8 mouse cellular contexts compared by ENCODE assay signal in the genomic region with DNA sequence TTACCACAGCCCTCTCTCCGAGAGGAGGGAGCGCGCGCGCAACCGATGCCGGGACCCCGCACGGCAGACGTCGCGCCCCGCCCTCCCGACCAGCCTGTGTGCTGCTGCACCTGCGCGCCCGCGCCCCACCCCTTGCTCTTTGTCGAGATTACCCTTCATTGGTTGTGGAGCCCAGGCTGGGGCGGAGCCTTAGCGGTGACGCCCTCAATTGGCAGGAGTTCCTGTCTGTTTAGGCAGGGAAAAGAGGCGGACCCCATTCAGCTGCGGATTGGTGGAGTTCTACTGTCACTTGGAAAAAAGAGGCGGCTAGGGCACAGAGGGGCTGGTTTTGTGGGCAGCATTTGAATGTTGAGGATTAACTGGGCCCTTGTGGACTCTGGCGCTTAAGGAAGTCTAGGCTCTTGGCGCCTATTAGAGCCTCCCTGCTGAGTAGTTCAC. TPM values are rescaled to one million over a fixed set of nuclear protein-coding genes. Genes with fewer than 3 reads are reported as not detected.
A peak's percentile ranks its signal among the peaks of the same experiment; 100 is the strongest.
DNase-seq lines count a peak whose midpoint lies in the region; ATAC-seq lines count a peak whose summit lies in the region.

No protein-coding gene starts in this region.

- no peaks in the 10 kb centered on the region for H3K36me3 ChIP-seq in hindbrain, embryonic 12.5 days

- H3K27me3 ChIP-seq in hindbrain, embryonic 12.5 days, result 0 out of 2 replicates have a peak, but pooled peaks cover 10% of the 10 kb centered on the region

- peak overlapping the region; percentile 60 for H3K4me3 ChIP-seq in hindbrain, embryonic 12.5 days

- H3K9ac ChIP-seq in hindbrain, embryonic 12.5 days, result peak overlapping the region; percentile 80

- ATAC-seq in hindbrain, embryonic 12.5 days (ENCODE audit: low FRiP score), result peak; percentile 99

- peak overlapping the region; percentile 43 for H3K4me2 ChIP-seq in hindbrain, embryonic 12.5 days (replicated peaks)

- H3K4me1 ChIP-seq in hindbrain, embryonic 12.5 days, result peaks cover 12% of the 10 kb centered on the region

- WGBS in hindbrain, embryonic 12.5 days, result 9% methylated on average over 26 of the region's 27 CpGs

- peak overlapping the region; percentile 96 for H3K27ac ChIP-seq in hindbrain, embryonic 12.5 days

- peak; percentile 98 for DNase-seq in NIH3T3 (ENCODE audit: low read depth)
- peak; percentile 97 to 98 for DNase-seq in cerebellum, postnatal 10 days
- DNase-seq in frontal cortex, postnatal 10 days (ENCODE audit: low spot score in 2 of 2), result peak; percentile 96 to 98
- DNase-seq in layer of hippocampus, postnatal 14 days (ENCODE audit: low spot score in 2 of 2), result peak; percentile 93 to 99
- DNase-seq in lung, postnatal 14 days, result peak; percentile 96
- DNase-seq in retina, adult 2 months (ENCODE audit: low read depth, low spot score), result peak; percentile 88
- peak; percentile 94 to 98 for DNase-seq in thymus, postnatal 36 days

- H3K9me3 ChIP-seq in hindbrain, embryonic 12.5 days (replicated peaks), result no peaks in the 10 kb centered on the region

RNA-seq across cellular contexts. Expression of a gene that starts 41.6 kb away (rescaled TPM):
- polyA plus RNA-seq in hindbrain, embryonic 12.5 days (2016; fragmentation: Nextera tagmentation; extraction: Ambion mirVana), result not detected in 2 replicates
- not detected for total RNA-seq in layer of hippocampus, postnatal 14 days (2021)

RNA-seq across cellular contexts. Expression of a gene that starts 49.5 kb away (rescaled TPM):
- polyA plus RNA-seq in hindbrain, embryonic 12.5 days (2016; fragmentation: Nextera tagmentation; extraction: Ambion mirVana), result 14.9 and 16.7 TPM in 2 replicates
- total RNA-seq in layer of hippocampus, postnatal 14 days (2021), result 10 to 100 TPM; 75.0 to 77.6 TPM

Comparison
In these comparisons a context has a peak if more than half of its experiments do, and no peak if none do; other contexts are left out.
1. Peak in every context shown above with its lines: DNase-seq, ATAC-seq, H3K4me3 ChIP-seq and H3K27ac ChIP-seq.